Mouse (Mus musculus): ENCODE data around the gene Neil3.
A peak's percentile ranks its signal among the peaks of the same experiment; 100 is the strongest.
"Not testable (repeated sequence)": the region's sequence is repeated elsewhere in the genome, so short reads cannot be mapped to it uniquely, and the experiment has no call there.

Neil3 gene

GRCm38 (mm10) chr8:53638495-53639171, at the start of gene Neil3:
Gene Neil3, minus strand, starts transcription at chr8:53639065.
- DNase-seq = peak; percentile 6

DNA sequence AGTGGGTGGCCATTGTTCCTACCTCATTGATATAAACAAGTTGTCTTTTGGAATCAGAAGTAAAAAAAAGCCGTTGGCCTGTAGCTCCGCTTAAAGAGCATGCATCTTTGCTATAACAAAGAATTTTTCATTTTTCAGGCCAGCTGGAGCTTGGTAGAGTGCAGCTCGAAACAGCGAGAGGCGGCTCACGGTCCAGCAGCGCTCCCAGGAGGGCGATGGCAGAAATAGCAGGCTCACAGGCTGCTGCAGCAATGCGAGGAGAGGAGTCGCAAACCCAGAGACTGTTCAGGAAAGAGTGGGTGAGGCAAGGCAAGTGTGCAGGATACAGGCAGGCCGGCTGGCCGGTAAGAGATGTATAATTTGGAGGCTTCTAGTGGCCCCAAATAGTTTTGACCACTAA, 42.0 kb upstream of the Neil3 start:
- DNase-seq = peak; percentile 56

GRCm38 (mm10) chr8:53663946-53664345, 25.1 kb upstream of the Neil3 start:
- peak; percentile 12 for DNase-seq

DNA sequence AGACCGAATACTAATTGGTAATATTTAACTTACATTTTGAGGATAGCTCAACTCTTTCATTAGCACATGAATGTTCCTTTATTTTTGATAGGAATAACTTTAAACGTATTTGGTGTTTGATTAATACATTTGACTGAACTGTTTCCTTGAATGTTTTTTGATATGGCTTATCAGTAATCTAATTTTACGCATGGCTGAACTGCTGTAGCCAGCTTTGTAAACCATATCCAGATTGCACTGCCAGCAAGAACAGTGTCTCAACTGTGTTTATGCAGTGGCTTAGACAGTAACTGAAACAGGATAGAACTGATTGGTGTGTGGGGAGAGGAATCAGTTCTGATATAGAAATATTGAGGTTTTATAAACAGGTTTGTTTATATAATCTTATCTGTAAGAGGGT, 22.6 kb upstream of the Neil3 start:
- DNase-seq = no peak

DNA sequence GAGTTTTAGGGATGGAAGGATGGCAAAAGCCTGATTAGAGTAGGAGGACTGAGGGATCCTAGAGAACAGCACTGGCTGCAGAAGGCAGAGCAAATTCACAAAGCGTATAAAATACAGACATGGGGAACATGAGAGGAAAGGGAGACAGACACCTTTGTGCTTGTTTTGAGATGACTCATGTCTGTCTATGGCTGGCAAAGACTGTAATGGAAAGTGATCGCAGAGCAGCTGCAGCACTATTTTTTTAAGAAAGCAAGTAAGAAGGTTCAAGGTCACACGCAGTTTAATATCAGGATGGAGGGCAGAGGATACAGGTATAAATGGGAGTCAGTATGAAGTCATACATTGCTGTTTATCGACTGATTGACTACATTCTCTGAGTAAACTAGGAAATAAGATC, 8.2 kb downstream of the Neil3 start:
- DNase-seq = no peak

DNA sequence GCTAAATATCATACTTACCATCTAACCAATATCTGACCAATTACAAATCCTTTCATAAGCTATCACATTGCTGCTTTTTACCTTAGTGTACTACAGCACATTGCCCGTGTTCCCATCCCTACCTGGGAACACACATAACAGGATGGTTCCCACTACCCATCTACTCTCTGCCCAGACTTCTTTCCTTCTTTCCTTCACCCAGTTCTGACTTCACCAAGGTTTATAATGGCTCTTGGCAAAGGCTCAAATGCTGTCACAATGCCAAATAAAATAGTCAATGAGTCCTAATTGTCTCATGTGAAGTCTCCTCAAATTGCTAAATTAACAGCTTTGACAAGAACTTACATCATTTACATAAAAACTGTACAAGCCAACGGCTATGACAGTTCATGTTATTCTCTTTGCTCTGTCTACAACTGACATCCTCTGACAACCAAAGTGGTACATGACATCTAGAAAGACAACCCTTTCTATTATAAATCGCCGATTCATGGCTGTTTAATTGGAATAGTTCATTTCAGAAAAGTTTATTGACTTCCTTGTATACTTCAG, 9.9 kb downstream of the Neil3 start:
- DNase-seq = no peak

- DNase-seq = no peak
Observed at GRCm38 (mm10) chr8:53623425-53623824, 15.4 kb downstream of the Neil3 start.

- no peak for DNase-seq
Observed at GRCm38 (mm10) chr8:53619196-53619595, 19.7 kb downstream of the Neil3 start.

DNA sequence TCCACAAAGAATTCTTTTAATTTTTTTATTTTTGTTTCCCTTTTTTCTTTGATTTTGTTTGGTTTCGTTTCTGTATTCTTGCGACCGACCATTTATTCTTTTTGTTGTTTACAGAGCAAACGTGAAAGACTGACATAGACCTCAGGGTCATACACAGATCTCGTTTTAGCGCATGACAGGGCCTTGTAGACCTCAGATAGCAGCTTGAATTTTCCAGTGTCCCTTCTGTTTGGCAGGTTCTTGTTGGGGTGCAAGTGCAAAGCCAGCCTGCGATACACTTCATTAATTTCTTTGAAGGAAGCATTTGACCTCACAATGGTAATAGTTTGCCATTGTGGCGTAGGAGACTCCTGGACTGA, 24.6 kb downstream of the Neil3 start:
- no peak for DNase-seq

DNA sequence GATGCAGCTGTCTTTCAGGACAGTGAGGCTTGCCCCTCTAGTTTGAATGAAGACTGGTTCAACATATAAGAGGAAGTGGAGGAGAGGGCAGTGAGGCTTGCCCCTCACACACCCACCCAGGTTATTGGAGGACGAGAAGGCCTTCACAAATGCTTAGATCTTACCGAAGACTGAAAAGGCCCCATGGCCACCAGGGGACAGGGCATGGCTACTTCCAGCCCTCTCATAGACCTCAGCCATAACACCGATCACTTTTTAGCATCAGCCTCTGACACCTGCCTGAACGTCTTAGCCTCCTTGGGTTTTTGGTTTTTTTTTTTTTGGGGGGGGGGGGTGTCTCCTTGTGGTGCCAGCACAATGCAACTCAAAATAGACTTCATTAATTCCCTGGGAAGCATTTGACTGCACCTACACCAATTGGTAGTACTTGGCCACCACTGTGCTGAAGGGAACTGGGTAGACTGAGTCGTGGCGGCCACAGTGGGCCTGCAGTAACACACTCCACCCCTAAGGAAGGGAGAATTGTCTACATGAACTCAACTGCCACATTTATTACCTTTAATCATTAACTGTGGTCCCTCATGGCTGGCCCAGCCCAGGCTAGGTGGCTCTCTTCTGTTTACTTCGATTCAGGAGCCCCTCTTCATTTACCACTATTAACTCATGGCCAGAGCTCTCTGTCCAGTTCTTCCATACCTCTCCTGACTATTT, 25.1 kb downstream of the Neil3 start:
- DNase-seq = no peak

GRCm38 (mm10) chr8:53612297-53612696, 26.6 kb downstream of the Neil3 start:
- no peak for DNase-seq

DNA sequence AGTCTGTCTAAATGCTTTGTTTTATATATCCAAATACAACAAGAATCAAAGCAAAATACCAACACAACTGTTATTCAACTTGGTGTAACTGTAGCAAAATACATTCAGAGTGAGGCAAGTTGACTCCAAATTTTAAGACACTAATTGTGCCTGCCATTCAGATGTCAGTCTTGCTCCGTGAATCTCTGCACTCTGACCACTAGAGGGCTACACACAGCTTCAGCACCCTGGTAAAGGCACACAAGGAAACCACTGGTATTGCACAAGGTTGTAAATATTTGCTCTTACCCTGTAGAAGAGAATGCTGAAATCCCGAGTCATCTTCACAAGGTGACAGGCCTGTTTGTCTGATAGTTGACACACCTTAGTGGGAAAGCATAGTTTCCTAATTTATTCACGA, 31.8 kb downstream of the Neil3 start:
- DNase-seq = no peak

- no peak for DNase-seq
Observed at GRCm38 (mm10) chr8:53604906-53605305, 34.0 kb downstream of the Neil3 start.

GRCm38 (mm10) chr8:53603672-53604071, 35.2 kb downstream of the Neil3 start:
- no peak for DNase-seq

DNA sequence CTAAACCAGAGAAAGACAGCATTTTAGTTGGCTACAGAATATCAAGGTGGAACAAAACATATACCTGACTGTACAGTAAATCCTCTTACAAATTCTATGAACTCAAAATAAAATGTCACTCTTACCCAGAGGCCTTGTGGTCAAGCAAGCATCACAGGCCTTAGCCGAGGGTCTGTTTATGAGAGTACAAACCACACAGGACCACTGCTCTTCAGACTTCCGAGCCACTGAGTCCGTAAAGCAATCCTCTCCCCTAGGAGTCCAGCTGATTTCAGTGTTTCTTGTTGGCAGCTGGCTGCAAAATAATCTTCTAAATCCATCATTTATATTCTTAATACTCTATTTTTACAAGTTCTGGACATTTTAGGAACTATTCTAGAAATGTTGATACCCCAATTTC, 38.0 kb downstream of the Neil3 start:
- DNase-seq = no peak

DNA sequence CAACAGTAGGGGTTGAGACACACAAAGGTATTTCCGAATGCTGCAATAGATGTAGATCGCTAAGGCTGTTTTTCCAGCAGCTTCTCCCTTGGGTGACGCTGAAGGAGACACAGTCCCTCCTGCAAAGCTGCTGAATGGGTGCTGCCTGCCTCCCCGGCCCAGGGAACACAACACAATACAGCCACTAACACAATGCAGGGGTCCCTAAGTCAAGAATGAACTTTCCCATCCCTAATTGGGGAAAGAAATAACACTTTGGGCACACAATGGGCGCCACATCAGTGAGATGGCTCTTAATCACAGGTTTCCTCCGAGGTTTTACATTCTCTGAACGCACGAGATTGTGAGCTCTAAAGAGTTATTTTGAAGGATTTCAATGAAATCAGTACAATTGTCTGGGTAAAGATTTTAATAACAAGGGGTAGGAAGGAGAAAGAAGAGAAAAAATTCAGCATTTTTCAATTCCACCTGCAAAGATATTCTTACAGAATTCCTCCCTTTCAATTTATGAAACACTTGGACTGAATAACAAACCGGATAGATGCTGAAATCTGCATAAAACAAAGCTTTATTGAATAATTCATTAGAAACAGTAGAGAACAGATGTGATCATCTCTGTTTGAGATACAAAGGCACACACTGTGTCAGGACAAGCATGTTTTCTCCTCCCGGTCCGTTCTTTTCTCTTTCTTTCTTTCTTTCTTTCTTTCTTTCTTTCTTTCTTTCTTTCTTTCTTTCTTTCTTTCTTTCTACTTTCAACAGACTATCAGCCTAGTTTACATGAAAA, 38.6 kb downstream of the Neil3 start:
- DNase-seq = peak; percentile 3

GRCm38 (mm10) chr8:53598101-53598500, 40.8 kb downstream of the Neil3 start:
- peak; percentile 87 for DNase-seq

DNA sequence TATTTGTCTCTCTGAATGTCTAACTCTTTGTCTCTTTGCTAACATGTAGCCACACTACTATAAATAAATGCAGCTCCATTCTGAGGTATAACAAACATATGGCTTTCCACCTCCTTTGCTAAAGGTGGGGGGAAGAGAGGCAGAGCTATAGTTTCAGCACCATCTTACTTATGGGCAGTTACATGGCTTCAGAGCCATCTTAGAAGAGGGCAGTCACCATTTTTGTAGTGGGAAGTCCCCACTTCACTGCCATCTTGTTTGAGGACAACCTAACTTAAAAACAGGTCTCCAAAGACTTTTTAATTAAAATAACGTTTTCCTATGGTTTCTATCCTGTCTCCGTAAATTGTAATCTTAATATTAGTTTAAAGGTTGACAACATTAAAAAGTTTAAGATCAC, 47.1 kb downstream of the Neil3 start:
- no peak for DNase-seq

- DNase-seq = no peak
Observed at GRCm38 (mm10) chr8:53573600-53573999, 65.3 kb downstream of the Neil3 start.

GRCm38 (mm10) chr8:53566223-53566622, 72.6 kb downstream of the Neil3 start:
- DNase-seq = no peak

DNA sequence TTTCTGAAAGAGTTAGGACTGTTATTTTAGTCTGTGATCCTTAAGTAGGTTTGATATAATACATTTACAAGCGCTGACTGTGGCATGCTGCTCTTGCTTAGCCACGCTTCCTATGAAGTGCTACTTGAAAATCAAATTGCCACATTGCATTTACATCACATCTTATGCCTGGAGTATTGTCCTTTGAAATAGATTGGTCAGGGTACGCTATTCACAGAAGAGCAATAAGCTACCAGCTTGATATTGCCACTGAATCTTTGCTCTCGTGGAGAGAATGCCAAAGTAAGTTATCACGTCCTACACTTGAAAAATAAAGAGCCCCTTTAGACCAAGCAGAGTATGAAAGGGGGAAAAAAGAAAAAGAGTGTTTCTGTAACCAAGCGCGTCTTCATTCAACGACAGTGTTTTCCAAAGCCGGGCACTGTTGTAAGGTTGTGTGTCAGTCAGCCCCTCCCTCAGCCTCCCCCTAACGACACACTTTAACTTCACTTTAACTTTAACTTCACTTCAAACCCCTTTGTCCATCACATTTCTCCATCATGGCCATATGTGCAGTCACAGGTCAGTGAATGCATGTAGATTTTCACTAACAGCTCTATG, 76.3 kb downstream of the Neil3 start:
- no peak for DNase-seq

DNA sequence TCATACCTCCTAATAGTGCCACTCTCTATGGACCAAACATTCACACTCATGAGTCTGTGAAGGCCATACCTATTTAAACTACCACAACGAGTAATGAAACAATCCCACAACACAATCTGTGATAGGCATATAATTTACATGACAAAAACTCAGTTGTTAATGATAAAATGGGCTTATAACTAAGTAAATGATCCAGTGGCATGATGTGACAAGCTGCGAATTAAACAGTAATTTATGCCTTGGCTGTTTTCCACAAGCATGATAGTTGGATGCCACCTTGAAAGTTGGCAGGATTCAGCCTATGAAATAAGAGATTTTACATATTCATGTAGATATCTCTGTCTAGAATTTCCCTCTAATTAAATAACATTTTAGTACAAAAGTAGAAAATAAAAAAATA, 99.3 kb downstream of the Neil3 start:
- DNase-seq = no peak

DNA sequence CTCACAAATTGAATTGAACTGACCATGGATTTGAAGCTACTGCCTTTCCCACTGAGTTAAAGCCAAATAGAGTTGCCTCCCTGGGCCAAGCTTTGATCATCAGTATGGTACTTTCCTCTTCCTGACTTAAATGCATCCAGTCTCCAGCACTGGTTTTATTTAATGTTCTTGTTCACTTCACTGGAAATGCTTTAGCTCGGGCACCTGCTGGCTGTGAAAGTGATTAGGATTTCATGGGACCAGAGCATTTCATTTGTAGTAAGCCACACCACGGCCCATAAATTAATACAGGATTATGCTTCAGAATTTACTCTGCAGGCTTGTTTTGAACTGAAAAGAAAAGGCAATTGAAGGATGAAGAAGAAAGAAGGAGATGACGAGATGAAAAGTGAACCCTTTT, 100.8 kb downstream of the Neil3 start:
- not testable (repeated sequence) for DNase-seq
